Mouse (Mus musculus) liver, postnatal 0 days (tissue): ENCODE measurements around the gene Sdk2. TPM values are rescaled to one million over a fixed set of nuclear protein-coding genes. Genes with fewer than 3 reads are reported as not detected.

ENCODE experiments used
- ATAC-seq: fragments of 200-750 bp; cut with Nextera tagmentation; 2 replicates; pipeline ENCODE4 v1.8.0; 2017; ENCODE audit warnings: mild to moderate bottlenecking, moderate library complexity
- DNase-seq: peaks from one replicate; pipeline ENCODE4 v3.0.0-alpha.2; 2016
- H3K27ac ChIP-seq: fragments of 300-500 bp; sonication (generic); 2 replicates; pipeline ENCODE4 v1.5.1; 2014; ENCODE audit warnings: antibody characterized with exemption, moderate library complexity, mild to moderate bottlenecking, low read depth
- H3K27me3 ChIP-seq: fragments of 300-500 bp; sonication (generic); 2 replicates; pipeline ENCODE4 v1.6.1; 2014; ENCODE audit warnings: low read length, control low read depth, mixed read lengths; ENCODE audit not compliant: insufficient read depth
- H3K36me3 ChIP-seq: fragments of 300-500 bp; sonication (generic); replicated peaks from 2 replicates; pipeline ENCODE4 v1.6.1; 2014; ENCODE audit warnings: mild to moderate bottlenecking, control low read depth, low read length, moderate library complexity, mixed read lengths; ENCODE audit not compliant: insufficient read depth
- H3K4me1 ChIP-seq: fragments of 300-500 bp; sonication (generic); 2 replicates; pipeline ENCODE4 v1.6.1; 2014; ENCODE audit warnings: antibody characterized with exemption, mild to moderate bottlenecking, control low read depth; ENCODE audit not compliant: insufficient read depth
- H3K4me2 ChIP-seq: fragments of 300-500 bp; sonication (generic); 2 replicates; pipeline ENCODE4 v1.6.1; 2014; ENCODE audit warnings: low read depth, mild to moderate bottlenecking, low read length, moderate library complexity, mixed read lengths
- H3K4me3 ChIP-seq: fragments of 300-500 bp; sonication (generic); 2 replicates; pipeline ENCODE4 v1.5.1; 2014; ENCODE audit warnings: low read depth, low read length
- H3K9ac ChIP-seq: fragments of 300-500 bp; sonication (generic); replicated peaks from 2 replicates; pipeline ENCODE4 v1.6.1; 2014; ENCODE audit warnings: mild to moderate bottlenecking, moderate library complexity
- H3K9me3 ChIP-seq: fragments of 300-500 bp; sonication (generic); 2 replicates; pipeline ENCODE4 v1.6.1; 2016; ENCODE audit warnings: mild to moderate bottlenecking, control low read depth, low read length, mixed read lengths
- CTCF ChIP-seq: sonication (generic); IDR thresholded peaks from 2 replicates; pipeline ENCODE4 v1.5.1; 2016; ENCODE audit warnings: antibody characterized with exemption, low read depth
- EP300 ChIP-seq: IDR thresholded peaks from 2 replicates; pipeline ENCODE4 v1.6.1; 2016; ENCODE audit warnings: antibody characterized with exemption, low read depth, mild to moderate bottlenecking
- WGBS: fragments of 180-500 bp; shearing (Covaris S2); extraction: QIAGEN DNeasy Blood & Tissue Kit; methylation state at CpG from one replicate; pipeline ENCODE4 v1.1.7; 2014; ENCODE audit not compliant: insufficient replicate concordance; 5-methylcytosine and 5-hydroxymethylcytosine counted together
- polyA plus RNA-seq: library from polyadenylated mRNA; unstranded; fragments of >200 nt; fragmentation: Nextera tagmentation; extraction: Ambion mirVana; gene quantifications from 2 replicates; pipeline ENCODE4 v1.2.1, GENCODE M21; 2015

The Sdk2 gene
- polyA plus RNA-seq, 1 experiment from 2014 or later, result 0.15 TPM

DNA sequence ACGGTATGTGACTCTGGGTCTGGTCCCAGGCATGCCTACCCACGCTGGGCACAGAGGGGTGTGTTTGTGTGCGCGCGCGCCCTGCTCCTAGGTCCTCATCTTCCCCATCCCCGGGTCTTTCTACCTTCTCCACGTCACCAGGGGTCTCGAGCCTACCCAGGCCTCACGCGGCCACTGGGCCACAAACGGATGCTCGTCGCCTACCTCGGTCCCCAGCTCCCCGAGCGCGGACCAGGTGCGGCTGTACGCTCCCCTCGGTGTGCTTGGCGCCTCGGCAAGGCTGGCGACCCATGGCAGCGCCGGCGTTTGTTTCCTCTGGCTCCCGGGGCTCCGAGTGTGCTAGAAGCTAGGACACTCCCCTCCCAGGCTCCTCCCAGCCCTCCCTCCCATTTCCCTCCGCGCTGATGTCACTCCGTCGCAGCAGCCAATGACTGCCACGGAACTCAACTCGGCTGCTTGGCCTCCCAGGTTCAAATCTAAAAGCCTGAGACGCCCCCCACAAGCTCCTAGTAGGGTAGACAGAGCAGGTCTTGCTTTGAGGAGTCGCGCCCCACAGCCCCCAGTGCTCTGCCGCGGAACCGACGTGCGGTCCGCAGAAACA lies 315.3 kb downstream of the Sdk2 start, which contains the start of gene Cdc42ep4:
Gene Cdc42ep4 (minus strand): TSS at position 398 of the 601 bp plus-strand sequence.
- H3K9ac ChIP-seq, result peak within 1 kb of the TSS; percentile 81
- peak within 1 kb of the TSS; percentile 72 for H3K4me3 ChIP-seq
- H3K4me2 ChIP-seq, result peak within 1 kb of the TSS; percentile 97
- TF ChIP-seq EP300 (no peak), CTCF (no peak)
- H3K4me1 ChIP-seq, result peaks cover 39% of the 10 kb centered on the region
- peak; percentile 94 for DNase-seq
- H3K9me3 ChIP-seq, result no peaks in the 10 kb centered on the region
- H3K27me3 ChIP-seq, result no peaks in the 10 kb centered on the region
- ATAC-seq, result peak; percentile 82
- under 1% methylated on average over 44 of the region's 44 CpGs for WGBS
- H3K36me3 ChIP-seq, result peaks cover 4% of the 10 kb centered on the region; the same call in 1 of the 2 replicates
- H3K27ac ChIP-seq, result peak within 1 kb of the TSS; percentile 98

GRCm38 (mm10) chr11:113750571-113751483 lies 316.0 kb downstream of the Sdk2 start:
- TF ChIP-seq EP300, result peak; percentile 26; the same call in 1 of the 2 replicates
- peak; percentile 74 for TF ChIP-seq CTCF
- peak overlapping the region; percentile 98 for H3K27ac ChIP-seq
- H3K9ac ChIP-seq, result peak overlapping the region; percentile 81
- H3K36me3 ChIP-seq, result peaks cover 4% of the 10 kb centered on the region; the same call in 1 of the 2 replicates
- no peaks in the 10 kb centered on the region for H3K27me3 ChIP-seq
- peaks cover 39% of the 10 kb centered on the region for H3K4me1 ChIP-seq
- DNase-seq, result peak; percentile 87
- ATAC-seq, result peak; percentile 47
- H3K9me3 ChIP-seq, result no peaks in the 10 kb centered on the region
- H3K4me2 ChIP-seq, result peak overlapping the region; percentile 97
- under 1% methylated on average over 65 of the region's 67 CpGs for WGBS
- peak overlapping the region; percentile 72 for H3K4me3 ChIP-seq

DNA sequence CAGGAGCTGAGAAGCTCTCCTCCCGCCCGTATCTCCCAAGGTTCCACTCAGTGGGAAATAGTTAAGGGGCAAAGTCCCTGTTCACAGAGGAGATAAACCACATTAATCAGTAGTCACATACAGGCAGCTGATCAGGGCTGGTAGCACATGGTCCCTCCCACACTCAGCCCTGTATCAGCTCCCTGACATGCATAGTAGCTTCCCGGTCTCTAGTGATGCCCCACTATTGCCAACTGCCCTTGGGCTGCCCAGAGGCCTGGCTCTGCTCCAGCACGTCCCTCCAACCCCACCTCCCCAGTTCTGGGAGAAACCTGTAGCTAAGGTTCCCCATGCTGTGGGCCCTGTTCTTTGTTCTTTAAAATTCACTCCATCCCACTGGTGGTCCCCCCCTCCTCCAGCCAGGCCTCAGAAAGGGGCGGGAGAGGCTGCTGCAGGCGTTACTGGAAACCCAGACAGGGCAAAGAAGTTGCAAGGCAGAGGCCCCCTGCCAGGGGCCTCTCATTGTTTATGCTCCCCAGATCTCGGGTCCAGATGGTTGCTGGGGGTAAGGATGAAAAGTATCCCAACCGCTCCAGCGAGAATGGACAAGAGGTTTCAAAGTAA lies 317.0 kb downstream of the Sdk2 start:
- Histone ChIP-seq H3K9ac (peak overlapping the region; percentile 81), H3K9me3 (no peaks in the 10 kb centered on the region), H3K4me2 (peak overlapping the region; percentile 97), H3K27ac (peak overlapping the region; percentile 98), H3K36me3 (peaks cover 4% of the 10 kb centered on the region; the same call in 1 of the 2 replicates), H3K4me3 (peak overlapping the region; percentile 72), H3K4me1 (peaks cover 44% of the 10 kb centered on the region), H3K27me3 (no peaks in the 10 kb centered on the region)
- TF ChIP-seq EP300 (peak; percentile 88), CTCF (no peak)
- WGBS, result 8% methylated on average over 9 of the region's 9 CpGs
- ATAC-seq, result peak; percentile 58
- peak; percentile 66 for DNase-seq

DNA sequence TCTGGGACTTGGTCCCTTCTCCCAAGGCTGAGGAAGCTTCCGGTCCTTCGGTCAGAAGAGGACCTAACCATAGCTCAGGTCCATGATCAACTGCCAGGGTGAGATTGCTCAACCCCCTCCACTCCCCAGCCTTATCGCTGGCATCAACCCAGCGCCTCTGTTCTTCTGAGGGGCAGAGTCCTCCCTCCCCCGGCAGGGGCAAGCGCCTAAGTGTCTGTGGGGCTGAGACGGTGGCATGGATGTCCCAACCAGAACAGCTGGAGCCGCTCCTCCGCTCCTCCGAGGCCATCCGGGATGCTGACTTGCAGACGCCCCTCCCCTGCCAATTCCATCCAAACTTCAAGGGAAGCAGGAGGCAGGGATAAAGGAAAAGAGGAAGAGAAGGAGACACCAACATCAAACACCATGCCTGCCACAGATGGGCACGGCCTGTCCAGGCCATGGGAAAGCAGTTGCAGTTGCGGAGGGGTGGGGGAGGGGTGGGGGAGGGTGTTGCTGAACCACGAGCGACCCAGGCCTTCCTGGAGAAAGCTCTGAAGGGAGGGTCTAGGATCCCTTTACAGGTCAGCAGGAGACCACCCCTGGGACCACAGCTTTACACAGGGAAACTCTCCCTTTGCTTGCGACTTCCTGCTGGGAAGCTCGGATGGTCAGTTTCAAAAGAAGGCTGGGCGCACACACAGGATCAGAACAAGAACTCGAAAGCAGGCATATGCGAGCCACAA lies 317.9 kb downstream of the Sdk2 start:
- peak overlapping the region; percentile 97 for H3K4me2 ChIP-seq
- TF ChIP-seq EP300, result no peak
- 0 out of 2 replicates have a peak, but pooled peaks have one; percentile 5 for TF ChIP-seq CTCF
- 17% methylated on average over 21 of the region's 21 CpGs for WGBS
- H3K4me3 ChIP-seq, result peak overlapping the region; percentile 72
- H3K4me1 ChIP-seq, result peaks cover 44% of the 10 kb centered on the region
- H3K9ac ChIP-seq, result peak overlapping the region; percentile 81
- DNase-seq (peak; percentile 79), ATAC-seq (no peak)
- no peaks in the 10 kb centered on the region for H3K9me3 ChIP-seq
- peak overlapping the region; percentile 98 for H3K27ac ChIP-seq
- H3K36me3 ChIP-seq, result peaks cover 4% of the 10 kb centered on the region
- H3K27me3 ChIP-seq, result no peaks in the 10 kb centered on the region

DNA sequence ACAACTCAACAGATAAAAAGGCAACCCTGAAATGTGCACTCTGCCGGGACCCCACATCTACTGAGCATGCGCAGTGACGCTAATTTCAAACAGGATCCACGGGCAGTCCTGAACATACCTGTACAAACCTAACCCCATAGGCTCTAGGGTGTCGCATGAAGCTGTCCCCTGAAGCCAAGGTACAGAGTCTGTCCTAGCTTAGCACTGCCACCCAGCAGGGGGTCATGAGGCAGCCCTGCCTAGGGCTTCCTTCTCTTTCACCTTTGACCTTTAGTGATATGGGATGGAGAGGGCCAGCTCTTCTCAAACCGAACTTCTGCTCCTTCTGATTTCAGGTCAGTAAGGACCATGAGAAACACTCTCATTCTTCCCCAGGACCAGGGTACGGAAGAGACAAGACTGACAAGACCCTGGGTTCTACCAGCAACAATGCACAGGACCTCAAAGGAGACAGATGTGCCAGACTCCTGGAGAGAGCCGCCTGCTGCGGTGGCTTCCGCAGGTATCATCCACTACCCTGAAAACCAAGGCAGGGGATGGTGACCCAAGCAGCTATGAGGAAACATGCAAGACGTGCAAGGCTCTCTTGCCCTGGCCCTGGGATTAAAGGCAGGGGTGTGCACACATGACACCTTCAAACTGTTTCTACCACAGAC lies 319.0 kb downstream of the Sdk2 start:
- no peak for TF ChIP-seq EP300
- no peak for TF ChIP-seq CTCF
- H3K27me3 ChIP-seq, result no peaks in the 10 kb centered on the region
- peak overlapping the region; percentile 98 for H3K27ac ChIP-seq
- H3K9me3 ChIP-seq, result peaks cover 6% of the 10 kb centered on the region
- peak overlapping the region; percentile 72 for H3K4me3 ChIP-seq
- peak overlapping the region; percentile 81 for H3K9ac ChIP-seq
- WGBS, result 68% methylated on average over 11 of the region's 11 CpGs
- peak overlapping the region; percentile 97 for H3K4me2 ChIP-seq
- ATAC-seq (no peak), DNase-seq (no peak)
- peaks cover 43% of the 10 kb centered on the region for H3K4me1 ChIP-seq
- H3K36me3 ChIP-seq, result peaks cover 9% of the 10 kb centered on the region
